Mouse (Mus musculus): ENCODE data around the gene Pacs2. TPM values are rescaled to one million over a fixed set of nuclear protein-coding genes. Genes with fewer than 3 reads are reported as not detected.

The Pacs2 gene
- polyA plus RNA-seq, 1 experiment from 2014 or later: 26.8 TPM

DNA sequence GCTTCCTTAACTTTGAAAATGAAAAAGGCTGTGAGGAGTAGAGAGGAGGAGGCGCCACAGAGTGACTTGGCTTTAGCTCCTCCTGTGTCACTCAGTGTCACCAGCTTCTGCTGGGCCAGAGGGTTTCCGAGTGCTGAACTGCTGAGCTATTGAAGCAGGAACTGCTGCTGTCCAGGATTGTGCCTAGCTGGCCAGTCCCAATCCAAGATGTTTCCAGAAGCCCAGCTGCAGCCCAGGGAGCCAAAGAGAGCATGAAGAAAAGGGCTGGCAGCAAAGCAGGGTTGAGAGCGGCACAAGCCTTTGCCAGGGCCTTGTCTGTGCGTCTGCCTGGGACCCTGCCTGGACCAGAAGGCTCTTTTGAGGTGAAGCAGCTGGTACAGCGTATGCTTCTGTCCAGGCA is 33.8 kb downstream of the Pacs2 start:
- DNase-seq (ENCODE audit: low spot score) (no peak), ATAC-seq (ENCODE audit: low FRiP score) (no peak)
- H3K36me3 ChIP-seq (replicated peaks; ENCODE audit: control insufficient read depth, insufficient read depth): peaks cover 81% of the 10 kb centered on the region
- H3K9me3 ChIP-seq (ENCODE audit: control insufficient read depth, low read length): no peaks in the 10 kb centered on the region
- no peak overlapping the region for H3K27ac ChIP-seq
- H3K27me3 ChIP-seq (ENCODE audit: control insufficient read depth, insufficient read depth, low read length): no peaks in the 10 kb centered on the region
- no peak overlapping the region for H3K4me2 ChIP-seq (replicated peaks)
- H3K4me1 ChIP-seq (replicated peaks; ENCODE audit: control insufficient read depth, insufficient read depth, low read length): no peaks in the 10 kb centered on the region
- 88% methylated on average over 5 of the region's 5 CpGs for WGBS
- H3K4me3 ChIP-seq (replicated peaks; ENCODE audit: low read length): no peak overlapping the region
- no peak overlapping the region for H3K9ac ChIP-seq

DNA sequence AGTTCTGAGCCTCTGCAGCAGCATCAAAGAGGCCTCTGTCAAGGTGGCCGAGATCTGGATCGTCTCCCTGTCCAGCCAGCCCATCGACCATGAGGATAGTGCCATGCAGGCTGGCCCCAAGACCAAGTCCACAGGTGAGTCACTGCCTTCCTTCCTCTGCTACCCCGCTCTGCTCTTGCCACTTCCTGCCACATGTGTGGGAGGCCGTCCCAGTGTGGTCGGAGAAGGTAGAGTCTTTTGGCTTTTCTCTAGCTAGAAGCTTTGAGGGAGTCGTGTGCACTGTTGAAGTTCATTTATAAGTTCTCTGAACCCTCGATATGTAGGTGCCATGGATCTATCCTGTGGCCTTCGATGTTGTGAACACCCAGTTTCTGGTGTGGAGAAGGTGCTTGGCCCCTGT is 35.5 kb downstream of the Pacs2 start:
- ATAC-seq (ENCODE audit: low FRiP score) (no peak), DNase-seq (ENCODE audit: low spot score) (no peak)
- no peak overlapping the region for H3K9ac ChIP-seq
- WGBS: 94% methylated on average over 9 of the region's 9 CpGs
- no peak overlapping the region for H3K4me3 ChIP-seq (replicated peaks; ENCODE audit: low read length)
- H3K4me1 ChIP-seq (replicated peaks; ENCODE audit: control insufficient read depth, insufficient read depth, low read length): no peaks in the 10 kb centered on the region
- no peak overlapping the region for H3K27ac ChIP-seq
- no peak overlapping the region for H3K4me2 ChIP-seq (replicated peaks)
- no peaks in the 10 kb centered on the region for H3K9me3 ChIP-seq (ENCODE audit: control insufficient read depth, low read length)
- no peaks in the 10 kb centered on the region for H3K27me3 ChIP-seq (ENCODE audit: control insufficient read depth, insufficient read depth, low read length)
- H3K36me3 ChIP-seq (replicated peaks; ENCODE audit: control insufficient read depth, insufficient read depth): peaks cover 97% of the 10 kb centered on the region

DNA sequence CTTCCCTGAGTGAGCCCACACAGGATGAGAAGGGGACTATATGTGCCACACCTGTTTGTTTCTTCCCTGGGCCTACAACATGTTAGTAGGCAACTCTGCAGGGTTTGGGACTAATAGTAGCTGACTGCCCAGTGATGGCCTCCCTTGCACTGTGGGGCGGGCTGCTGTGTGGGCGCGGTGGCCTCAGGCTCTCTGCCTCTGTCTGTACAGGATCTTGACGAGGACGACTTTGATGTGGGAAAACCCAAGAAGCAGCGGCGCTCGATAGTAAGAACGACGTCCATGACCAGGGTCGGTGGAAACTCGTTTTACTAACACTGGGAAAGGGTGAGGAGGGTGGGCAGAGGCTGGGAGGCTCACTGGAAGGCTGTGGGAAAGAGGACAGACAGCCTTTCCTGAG is 36.4 kb downstream of the Pacs2 start:
- 92% methylated on average over 12 of the region's 12 CpGs for WGBS
- Histone ChIP-seq H3K36me3 (replicated peaks; ENCODE audit: control insufficient read depth, insufficient read depth) (peaks cover 94% of the 10 kb centered on the region), H3K4me2 (replicated peaks) (no peak overlapping the region), H3K9me3 (ENCODE audit: control insufficient read depth, low read length) (no peaks in the 10 kb centered on the region), H3K27ac (no peak overlapping the region), H3K4me3 (replicated peaks; ENCODE audit: low read length) (no peak overlapping the region), H3K4me1 (replicated peaks; ENCODE audit: control insufficient read depth, insufficient read depth, low read length) (no peaks in the 10 kb centered on the region), H3K9ac (no peak overlapping the region), H3K27me3 (ENCODE audit: control insufficient read depth, insufficient read depth, low read length) (no peaks in the 10 kb centered on the region)
- DNase-seq (ENCODE audit: low spot score) (no peak), ATAC-seq (ENCODE audit: low FRiP score) (no peak)

DNA sequence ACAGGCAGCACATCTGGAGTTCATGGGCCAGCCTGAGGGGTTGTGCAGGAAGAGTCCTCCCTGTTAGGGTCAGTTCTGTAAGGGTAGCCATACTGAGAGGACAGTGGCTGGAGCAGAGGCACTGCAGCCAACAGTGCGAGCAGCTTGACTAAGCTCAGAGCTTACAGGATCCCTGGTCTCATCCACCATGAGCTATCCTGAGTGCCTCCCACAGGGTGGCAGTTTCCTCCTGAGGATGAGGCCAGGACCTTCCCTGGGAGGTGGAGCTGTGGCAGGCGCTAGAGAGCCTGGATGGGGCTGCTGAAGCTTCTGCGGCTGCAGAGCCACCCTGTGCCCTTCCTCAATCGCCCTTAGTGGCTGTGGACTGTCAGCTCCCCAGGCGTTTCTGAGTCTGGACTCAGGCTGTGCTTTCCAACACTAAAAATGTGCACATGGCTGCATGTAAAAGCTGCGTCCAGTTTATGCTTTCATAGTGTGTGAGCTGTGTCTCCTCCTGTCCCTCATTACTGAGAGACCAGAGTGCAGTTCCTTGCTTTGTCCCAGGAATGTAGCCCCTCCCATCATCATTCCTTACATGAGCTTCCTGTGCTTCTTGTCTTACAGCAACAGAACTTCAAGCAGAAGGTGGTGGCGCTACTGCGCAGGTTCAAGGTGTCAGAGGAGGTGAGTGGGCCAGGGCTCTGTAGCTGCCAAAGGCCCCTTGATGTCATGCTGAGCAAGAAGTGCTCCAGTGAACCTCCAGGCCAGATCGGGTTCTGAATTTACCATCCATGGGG is 37.5 kb downstream of the Pacs2 start:
- Histone ChIP-seq H3K36me3 (replicated peaks; ENCODE audit: control insufficient read depth, insufficient read depth) (peaks cover 88% of the 10 kb centered on the region), H3K9me3 (ENCODE audit: control insufficient read depth, low read length) (no peaks in the 10 kb centered on the region), H3K4me3 (replicated peaks; ENCODE audit: low read length) (no peak overlapping the region), H3K27me3 (ENCODE audit: control insufficient read depth, insufficient read depth, low read length) (no peaks in the 10 kb centered on the region), H3K4me2 (replicated peaks) (no peak overlapping the region), H3K4me1 (replicated peaks; ENCODE audit: control insufficient read depth, insufficient read depth, low read length) (no peaks in the 10 kb centered on the region), H3K27ac (no peak overlapping the region), H3K9ac (no peak overlapping the region)
- DNase-seq (ENCODE audit: low spot score) (no peak), ATAC-seq (ENCODE audit: low FRiP score) (no peak)
- WGBS: 72% methylated on average over 9 of the region's 9 CpGs

- 92% methylated on average over 8 of the region's 8 CpGs for WGBS
- H3K36me3 ChIP-seq (replicated peaks; ENCODE audit: control insufficient read depth, insufficient read depth): peaks cover 89% of the 10 kb centered on the region
Observed at GRCm38 (mm10) chr12:113056089-113056488, 41.8 kb downstream of the Pacs2 start.

GRCm38 (mm10) chr12:113060178-113060577 is 45.9 kb downstream of the Pacs2 start:
- Histone ChIP-seq H3K9ac (no peak overlapping the region), H3K27me3 (ENCODE audit: control insufficient read depth, insufficient read depth, low read length) (no peaks in the 10 kb centered on the region), H3K4me3 (replicated peaks; ENCODE audit: low read length) (no peak overlapping the region), H3K27ac (no peak overlapping the region), H3K4me2 (replicated peaks) (no peak overlapping the region), H3K4me1 (replicated peaks; ENCODE audit: control insufficient read depth, insufficient read depth, low read length) (no peaks in the 10 kb centered on the region), H3K9me3 (ENCODE audit: control insufficient read depth, low read length) (no peaks in the 10 kb centered on the region), H3K36me3 (replicated peaks; ENCODE audit: control insufficient read depth, insufficient read depth) (peaks cover 88% of the 10 kb centered on the region)
- DNase-seq (ENCODE audit: low spot score): no peak
- no peak for ATAC-seq (ENCODE audit: low FRiP score)
- 94% methylated on average over 5 of the region's 5 CpGs for WGBS

More at GRCm38 (mm10) chr12:113056089-113056488, 41.8 kb downstream of the Pacs2 start:
- no peaks in the 10 kb centered on the region for H3K9me3 ChIP-seq (ENCODE audit: control insufficient read depth, low read length)
- ATAC-seq (ENCODE audit: low FRiP score): no peak
- H3K27ac ChIP-seq: no peak overlapping the region
- H3K9ac ChIP-seq: no peak overlapping the region
- no peak for DNase-seq (ENCODE audit: low spot score)
- no peak overlapping the region for H3K4me2 ChIP-seq (replicated peaks)
- H3K27me3 ChIP-seq (ENCODE audit: control insufficient read depth, insufficient read depth, low read length): no peaks in the 10 kb centered on the region
- H3K4me3 ChIP-seq (replicated peaks; ENCODE audit: low read length): no peak overlapping the region
- no peaks in the 10 kb centered on the region for H3K4me1 ChIP-seq (replicated peaks; ENCODE audit: control insufficient read depth, insufficient read depth, low read length)

DNA sequence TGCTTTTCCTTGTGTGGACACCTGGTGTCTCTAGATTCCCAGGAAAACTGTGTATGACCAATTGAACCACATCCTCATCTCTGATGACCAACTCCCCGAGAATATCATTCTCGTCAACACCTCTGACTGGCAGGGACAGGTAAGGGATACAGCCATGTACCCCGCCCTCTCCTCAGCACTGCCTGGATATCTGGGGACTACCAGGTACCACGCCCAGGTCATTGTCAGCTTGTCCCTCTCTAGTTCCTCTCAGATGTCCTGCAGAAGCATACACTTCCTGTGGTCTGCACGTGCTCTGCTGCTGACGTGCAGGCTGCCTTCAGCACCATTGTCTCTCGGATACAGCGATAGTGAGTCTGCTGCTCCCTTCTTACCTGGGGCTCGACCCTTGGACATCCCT is 47.3 kb downstream of the Pacs2 start:
- Histone ChIP-seq H3K36me3 (replicated peaks; ENCODE audit: control insufficient read depth, insufficient read depth) (peaks cover 92% of the 10 kb centered on the region), H3K4me1 (replicated peaks; ENCODE audit: control insufficient read depth, insufficient read depth, low read length) (no peaks in the 10 kb centered on the region), H3K27ac (no peak overlapping the region), H3K4me3 (replicated peaks; ENCODE audit: low read length) (no peak overlapping the region), H3K9me3 (ENCODE audit: control insufficient read depth, low read length) (no peaks in the 10 kb centered on the region), H3K27me3 (ENCODE audit: control insufficient read depth, insufficient read depth, low read length) (no peaks in the 10 kb centered on the region), H3K9ac (no peak overlapping the region), H3K4me2 (replicated peaks) (no peak overlapping the region)
- DNase-seq (ENCODE audit: low spot score) (no peak), ATAC-seq (ENCODE audit: low FRiP score) (no peak)
- 91% methylated on average over 9 of the region's 9 CpGs for WGBS

GRCm38 (mm10) chr12:113062201-113062600 is 47.9 kb downstream of the Pacs2 start:
- Histone ChIP-seq H3K27ac (no peak overlapping the region), H3K4me1 (replicated peaks; ENCODE audit: control insufficient read depth, insufficient read depth, low read length) (no peaks in the 10 kb centered on the region), H3K36me3 (replicated peaks; ENCODE audit: control insufficient read depth, insufficient read depth) (peaks cover 91% of the 10 kb centered on the region), H3K4me3 (replicated peaks; ENCODE audit: low read length) (no peak overlapping the region), H3K9ac (no peak overlapping the region), H3K4me2 (replicated peaks) (no peak overlapping the region), H3K27me3 (ENCODE audit: control insufficient read depth, insufficient read depth, low read length) (no peaks in the 10 kb centered on the region), H3K9me3 (ENCODE audit: control insufficient read depth, low read length) (no peaks in the 10 kb centered on the region)
- 84% methylated on average over 10 of the region's 10 CpGs for WGBS
- ATAC-seq (ENCODE audit: low FRiP score) (no peak), DNase-seq (ENCODE audit: low spot score) (no peak)

DNA sequence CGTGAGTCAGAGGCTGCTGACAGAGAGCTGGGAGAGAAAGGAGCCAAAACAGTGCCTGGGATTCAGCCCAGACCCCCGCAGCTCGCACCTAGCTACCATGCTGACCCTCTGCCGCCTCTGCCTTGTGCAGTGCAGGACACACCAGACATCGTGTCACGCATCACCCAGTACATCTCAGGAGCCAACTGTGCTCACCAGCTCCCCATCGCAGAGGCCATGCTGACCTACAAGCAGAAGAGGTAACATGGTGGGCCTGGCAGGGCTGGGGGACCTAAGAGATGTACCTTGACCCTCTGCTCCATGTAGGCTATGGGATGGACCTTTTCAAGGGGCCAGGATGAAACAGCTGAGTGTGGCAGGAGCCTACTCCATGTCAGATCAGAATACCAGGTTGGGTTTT is 49.4 kb downstream of the Pacs2 start:
- H3K9me3 ChIP-seq (ENCODE audit: control insufficient read depth, low read length): no peaks in the 10 kb centered on the region
- ATAC-seq (ENCODE audit: low FRiP score): no peak
- H3K9ac ChIP-seq: no peak overlapping the region
- no peak overlapping the region for H3K4me3 ChIP-seq (replicated peaks; ENCODE audit: low read length)
- WGBS: 96% methylated on average over 7 of the region's 7 CpGs
- DNase-seq (ENCODE audit: low spot score): no peak
- H3K36me3 ChIP-seq (replicated peaks; ENCODE audit: control insufficient read depth, insufficient read depth): peaks cover 91% of the 10 kb centered on the region
- no peak overlapping the region for H3K4me2 ChIP-seq (replicated peaks)
- no peaks in the 10 kb centered on the region for H3K4me1 ChIP-seq (replicated peaks; ENCODE audit: control insufficient read depth, insufficient read depth, low read length)
- H3K27me3 ChIP-seq (ENCODE audit: control insufficient read depth, insufficient read depth, low read length): no peaks in the 10 kb centered on the region
- no peak overlapping the region for H3K27ac ChIP-seq

DNA sequence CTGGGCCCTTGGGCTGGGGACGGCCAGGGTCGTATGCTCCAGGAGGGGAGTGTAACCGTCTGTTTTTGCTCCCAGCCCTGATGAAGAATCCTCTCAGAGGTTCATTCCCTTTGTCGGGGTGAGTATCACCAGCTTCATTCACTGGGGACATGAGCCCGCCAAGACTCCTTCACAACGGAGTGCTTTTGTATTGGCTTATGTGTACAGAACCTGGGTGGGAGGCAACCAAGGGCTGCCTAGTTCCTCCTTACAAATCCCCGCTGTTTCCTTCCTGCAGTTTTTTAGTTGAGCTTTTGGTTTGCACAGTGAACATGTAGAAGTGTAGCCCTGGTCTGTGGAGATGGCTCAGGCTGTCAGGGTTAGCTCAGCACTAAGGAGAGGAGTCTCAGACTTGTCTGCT is 53.7 kb downstream of the Pacs2 start:
- no peaks in the 10 kb centered on the region for H3K4me1 ChIP-seq (replicated peaks; ENCODE audit: control insufficient read depth, insufficient read depth, low read length)
- H3K4me3 ChIP-seq (replicated peaks; ENCODE audit: low read length): no peak overlapping the region
- H3K27me3 ChIP-seq (ENCODE audit: control insufficient read depth, insufficient read depth, low read length): no peaks in the 10 kb centered on the region
- H3K36me3 ChIP-seq (replicated peaks; ENCODE audit: control insufficient read depth, insufficient read depth): peaks cover 89% of the 10 kb centered on the region
- H3K27ac ChIP-seq: no peak overlapping the region
- DNase-seq (ENCODE audit: low spot score) (no peak), ATAC-seq (ENCODE audit: low FRiP score) (no peak)
- no peak overlapping the region for H3K4me2 ChIP-seq (replicated peaks)
- H3K9me3 ChIP-seq (ENCODE audit: control insufficient read depth, low read length): no peaks in the 10 kb centered on the region
- H3K9ac ChIP-seq: no peak overlapping the region
- 84% methylated on average over 7 of the region's 7 CpGs for WGBS

All from hindbrain, embryonic 14.5 days (tissue).